Mouse (Mus musculus): Measurements from ENCODE around the gene Nlgn1. TPM values are rescaled to one million over a fixed set of nuclear protein-coding genes. Genes with fewer than 3 reads are reported as not detected.
"Not testable (repeated sequence)": the region's sequence is repeated elsewhere in the genome, so short reads cannot be mapped to it uniquely, and the experiment has no call there.

Nlgn1 gene
- total RNA-seq, 2 experiments from 2014 or later, result 0.69 to 0.72 TPM

- intact Hi-C loops (cut with DNase I; ENCODE audit: low total_unique reads), result no loop called here
- DNase-seq, result no peak
Measured at GRCm38 (mm10) chr3:25675888-25676287, 656.4 kb downstream of the Nlgn1 start.

- intact Hi-C loops (cut with DNase I; ENCODE audit: low total_unique reads), result no loop called here
- DNase-seq, result no peak
Measured at GRCm38 (mm10) chr3:25675069-25675468, 657.2 kb downstream of the Nlgn1 start.

DNA sequence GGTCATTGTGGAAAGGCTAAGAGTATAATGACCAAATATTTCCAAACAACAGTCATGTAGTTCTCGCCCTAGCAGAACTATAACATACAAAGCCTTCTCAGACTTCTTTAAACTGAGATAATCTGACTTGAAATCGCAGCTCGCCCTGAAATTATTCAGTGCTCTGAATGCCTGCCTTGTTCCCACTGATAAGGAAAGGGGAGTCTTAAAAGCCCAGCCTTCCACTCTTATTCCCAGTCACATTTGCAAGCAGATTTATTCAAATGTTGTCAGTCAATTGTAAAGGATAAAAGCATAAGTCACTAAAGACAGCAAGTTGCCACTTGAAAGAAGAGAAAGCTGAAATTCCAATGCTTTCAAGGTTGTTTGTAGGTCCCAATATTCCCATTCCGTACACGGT is 658.9 kb downstream of the Nlgn1 start:
- intact Hi-C loops (cut with DNase I; ENCODE audit: low total_unique reads), result no loop called here
- no peak for DNase-seq

DNA sequence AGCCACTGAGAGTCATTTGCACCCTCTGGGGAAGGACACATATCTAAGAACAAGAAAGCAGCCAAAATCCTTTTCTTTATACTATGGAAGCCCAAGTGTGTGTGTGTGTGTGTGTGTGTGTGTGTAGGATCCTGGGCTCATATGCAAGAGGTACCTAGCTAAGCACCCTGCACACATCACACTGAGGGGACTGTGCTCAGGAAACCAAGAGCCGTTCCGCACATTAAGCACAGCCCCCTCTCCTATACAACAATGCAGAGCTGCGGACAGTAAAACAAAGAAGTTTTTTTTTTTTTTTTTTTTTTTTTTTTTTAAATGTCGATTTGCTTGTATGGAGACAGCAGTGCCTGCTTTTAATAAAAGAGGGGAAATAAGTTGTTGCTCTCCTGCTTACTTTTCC is 659.5 kb downstream of the Nlgn1 start:
- no peak for DNase-seq
- intact Hi-C loops (cut with DNase I; ENCODE audit: low total_unique reads), result no loop called here

DNA sequence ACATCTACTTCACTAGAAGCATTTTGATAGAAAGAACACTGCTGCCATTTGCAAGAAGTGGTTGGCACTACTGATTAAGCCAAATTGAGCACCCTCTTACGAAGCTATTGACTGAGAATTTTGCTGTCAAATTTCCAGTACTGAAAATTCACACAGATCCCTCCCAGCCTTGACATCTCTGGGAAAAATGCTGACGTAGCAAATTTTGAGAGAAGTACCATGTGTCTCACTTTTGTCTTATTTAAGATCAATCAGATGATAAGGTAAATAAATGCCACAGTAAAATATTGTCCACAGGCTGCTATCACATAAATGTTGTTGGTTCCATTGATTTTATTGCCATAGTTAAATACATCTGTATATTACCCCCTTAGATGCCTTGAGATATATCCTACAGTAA is 668.8 kb downstream of the Nlgn1 start:
- intact Hi-C loops (cut with DNase I; ENCODE audit: low total_unique reads), result no loop called here
- DNase-seq, result no peak

GRCm38 (mm10) chr3:25660285-25660684 is 672.0 kb downstream of the Nlgn1 start:
- DNase-seq, result no peak
- intact Hi-C loops (cut with DNase I; ENCODE audit: low total_unique reads), result no loop called here

GRCm38 (mm10) chr3:25658006-25658405 is 674.3 kb downstream of the Nlgn1 start:
- intact Hi-C loops (cut with DNase I; ENCODE audit: low total_unique reads), result no loop called here

DNA sequence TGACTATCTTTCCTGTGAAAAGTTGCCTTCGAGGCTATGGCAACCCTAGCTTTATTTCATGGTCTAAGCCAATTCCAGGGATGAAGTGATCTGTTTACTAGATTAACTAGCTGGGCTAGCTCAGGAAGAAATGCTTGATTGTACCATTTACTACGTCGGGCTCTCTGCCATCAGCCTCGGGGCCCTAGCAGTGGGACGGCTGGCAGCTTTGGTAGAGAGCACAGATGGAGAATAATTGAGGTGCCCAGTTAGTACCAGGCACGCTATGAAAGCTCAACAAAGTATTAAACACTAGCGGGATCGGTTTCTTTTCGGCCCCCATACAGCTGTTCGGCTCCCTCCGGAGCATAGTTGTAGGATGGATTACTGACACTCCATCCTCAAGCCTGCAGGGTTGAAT is 675.2 kb downstream of the Nlgn1 start:
- intact Hi-C loops (cut with DNase I; ENCODE audit: low total_unique reads), result no loop called here
- no peak for DNase-seq

More at GRCm38 (mm10) chr3:25658006-25658405, 674.3 kb downstream of the Nlgn1 start:
- no peak for DNase-seq

DNA sequence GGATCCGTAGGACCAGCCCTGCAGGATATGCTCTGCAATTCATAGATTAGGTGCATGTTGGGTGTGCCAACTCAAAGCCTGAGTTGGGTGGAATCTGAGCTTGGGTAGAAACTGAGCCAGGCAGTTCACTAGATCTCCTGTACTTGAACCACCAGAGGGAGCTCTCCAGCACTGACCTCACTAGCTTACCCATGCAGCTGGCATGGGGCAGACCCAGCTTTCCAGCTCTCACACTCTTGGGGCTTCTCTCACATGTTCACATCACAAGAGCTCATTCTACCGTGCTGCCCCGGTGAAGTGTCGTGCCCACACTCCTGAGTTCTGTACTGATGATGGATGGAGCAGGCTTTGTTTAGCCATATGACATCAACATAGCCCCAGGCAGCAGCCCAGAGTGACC is 679.2 kb downstream of the Nlgn1 start:
- DNase-seq, result no peak
- intact Hi-C loops (cut with DNase I; ENCODE audit: low total_unique reads), result no loop called here

DNA sequence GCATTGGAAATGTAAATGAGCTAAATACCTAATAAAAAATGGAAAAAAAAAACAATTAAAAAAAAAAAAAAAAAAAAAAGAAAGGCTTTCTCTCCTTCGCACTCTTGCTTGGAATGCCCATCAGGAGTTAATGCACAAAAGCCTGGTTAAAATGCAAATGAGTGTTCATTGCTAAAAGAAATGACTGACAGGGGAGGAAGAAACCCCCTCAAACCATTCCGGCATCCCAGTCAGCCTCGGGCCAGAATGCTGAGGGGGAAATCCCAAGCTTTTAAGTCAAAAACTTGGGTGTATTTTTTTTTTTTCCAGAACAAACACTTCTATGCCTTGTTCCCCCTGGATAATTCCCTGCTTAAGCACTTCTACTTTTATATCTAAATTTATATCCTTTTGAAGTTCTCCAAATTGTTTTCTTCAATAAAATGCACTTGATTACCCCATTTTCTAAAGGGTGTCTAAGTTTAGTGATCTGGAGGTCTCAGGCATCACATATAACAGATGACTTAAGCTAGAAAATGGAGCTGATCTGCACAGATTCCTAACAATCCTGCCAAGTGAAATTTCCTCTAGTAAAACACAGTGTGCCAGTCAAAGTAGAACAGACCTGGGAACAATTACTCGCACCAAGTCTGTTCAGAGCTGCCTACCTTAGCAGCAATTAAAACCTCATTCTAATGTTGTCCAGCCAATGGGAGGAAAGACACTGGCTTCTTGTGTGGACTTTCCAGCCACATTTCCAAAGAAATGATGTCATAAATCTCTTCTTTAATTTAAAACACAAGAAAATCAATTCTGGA is 686.2 kb downstream of the Nlgn1 start:
- intact Hi-C loops (cut with DNase I; ENCODE audit: low total_unique reads), result no loop called here

DNA sequence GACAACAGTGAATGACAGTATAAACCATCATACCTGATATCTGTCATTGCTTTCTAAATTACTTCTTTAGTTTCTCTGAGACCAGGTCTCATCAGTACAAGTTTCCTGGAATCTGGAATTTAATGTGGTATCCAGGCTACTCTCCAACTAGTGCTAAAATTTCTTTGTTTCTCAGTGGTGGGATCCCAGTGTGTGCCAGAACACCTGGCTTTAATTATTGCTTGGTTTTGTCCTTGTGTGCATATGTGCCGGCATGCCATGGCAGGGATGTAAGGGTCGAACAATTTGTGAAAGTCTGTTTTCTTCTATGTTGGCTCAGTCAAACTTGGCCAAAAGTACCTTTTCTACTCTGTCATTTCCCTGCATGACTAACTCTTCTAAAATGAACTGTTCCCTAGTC is 703.1 kb downstream of the Nlgn1 start:
- intact Hi-C loops (cut with DNase I; ENCODE audit: low total_unique reads), result no loop called here
- DNase-seq, result no peak

More for the DNA sequence above, 686.2 kb downstream of the Nlgn1 start:
- no peak for DNase-seq

DNA sequence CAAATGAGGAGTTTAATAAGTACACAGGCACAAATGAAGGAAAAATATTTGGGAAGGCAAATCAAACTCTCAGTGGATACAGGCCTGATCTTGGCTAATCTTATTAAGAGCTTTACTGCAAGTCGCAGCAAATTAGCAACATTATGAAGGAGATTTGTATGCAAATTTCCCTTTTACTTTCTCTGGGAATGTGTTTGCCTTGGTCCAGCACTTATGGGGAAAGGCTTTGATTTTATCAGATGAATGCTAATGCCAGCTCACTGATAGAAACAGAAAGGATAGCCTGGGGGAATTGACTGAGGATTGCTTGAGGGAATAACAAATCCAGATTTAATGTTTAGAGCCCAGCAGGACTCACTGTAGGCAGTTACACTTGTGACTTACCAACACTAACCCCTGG is 725.7 kb downstream of the Nlgn1 start:
- intact Hi-C loops (cut with DNase I; ENCODE audit: low total_unique reads), result no loop called here
- no peak for DNase-seq

- DNase-seq, result no peak
- intact Hi-C loops (cut with DNase I; ENCODE audit: low total_unique reads), result no loop called here
Measured at GRCm38 (mm10) chr3:25597513-25597912, 734.7 kb downstream of the Nlgn1 start.

DNA sequence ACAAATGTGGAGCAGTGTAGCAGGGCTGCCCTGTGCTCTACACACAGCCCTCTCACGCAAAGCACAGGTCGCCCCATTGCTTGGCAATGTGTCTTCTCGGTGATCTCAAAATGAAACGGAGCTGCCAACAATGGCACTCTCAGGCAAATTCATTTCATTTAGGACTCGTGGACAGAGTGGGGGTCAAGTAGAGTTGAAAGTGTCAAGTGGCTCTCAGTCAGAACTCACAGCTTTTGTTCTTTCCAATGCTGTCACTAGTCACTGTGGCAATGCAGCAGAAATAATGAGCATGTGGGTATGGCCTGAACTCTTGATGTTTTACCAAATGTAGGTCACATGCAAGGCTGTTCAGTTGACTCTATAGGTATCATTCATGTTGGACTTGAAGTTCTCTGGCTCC is 756.7 kb downstream of the Nlgn1 start:
- intact Hi-C loops (cut with DNase I; ENCODE audit: low total_unique reads), result no loop called here
- no peak for DNase-seq

GRCm38 (mm10) chr3:25574840-25575239 is 757.4 kb downstream of the Nlgn1 start:
- DNase-seq, result no peak
- intact Hi-C loops (cut with DNase I; ENCODE audit: low total_unique reads), result no loop called here

DNA sequence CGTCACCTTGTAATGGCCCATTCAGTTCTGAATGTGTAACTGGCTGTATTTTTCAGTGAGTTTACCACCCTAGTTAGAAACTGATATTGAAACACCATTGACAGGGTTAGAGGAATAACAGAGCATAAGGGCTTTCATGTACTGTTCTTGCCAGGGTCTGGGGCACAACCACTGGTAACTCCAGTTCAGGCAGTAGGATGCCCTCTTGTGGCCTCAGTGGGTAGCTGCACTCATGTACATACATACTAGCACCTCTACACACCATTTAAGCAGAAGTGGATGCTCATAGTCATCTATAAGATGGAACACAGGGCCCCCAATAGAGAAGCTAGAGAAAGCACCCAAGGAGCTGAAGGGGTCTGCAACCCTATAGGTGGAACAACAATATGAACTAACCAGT is 773.7 kb downstream of the Nlgn1 start:
- intact Hi-C loops (cut with DNase I; ENCODE audit: low total_unique reads); DNase-seq: not testable (repeated sequence)

- intact Hi-C loops (cut with DNase I; ENCODE audit: low total_unique reads), result not testable (repeated sequence)
Measured at GRCm38 (mm10) chr3:25549097-25549496, 783.2 kb downstream of the Nlgn1 start.

GRCm38 (mm10) chr3:25524236-25524635 is 808.0 kb downstream of the Nlgn1 start:
- DNase-seq; intact Hi-C loops (cut with DNase I; ENCODE audit: low total_unique reads): not testable (repeated sequence)

More at GRCm38 (mm10) chr3:25549097-25549496, 783.2 kb downstream of the Nlgn1 start:
- not testable (repeated sequence) for DNase-seq

- intact Hi-C loops (cut with DNase I; ENCODE audit: low total_unique reads), result no loop called here
- no peak for DNase-seq
Measured at GRCm38 (mm10) chr3:25463051-25463450, 869.2 kb downstream of the Nlgn1 start.

DNA sequence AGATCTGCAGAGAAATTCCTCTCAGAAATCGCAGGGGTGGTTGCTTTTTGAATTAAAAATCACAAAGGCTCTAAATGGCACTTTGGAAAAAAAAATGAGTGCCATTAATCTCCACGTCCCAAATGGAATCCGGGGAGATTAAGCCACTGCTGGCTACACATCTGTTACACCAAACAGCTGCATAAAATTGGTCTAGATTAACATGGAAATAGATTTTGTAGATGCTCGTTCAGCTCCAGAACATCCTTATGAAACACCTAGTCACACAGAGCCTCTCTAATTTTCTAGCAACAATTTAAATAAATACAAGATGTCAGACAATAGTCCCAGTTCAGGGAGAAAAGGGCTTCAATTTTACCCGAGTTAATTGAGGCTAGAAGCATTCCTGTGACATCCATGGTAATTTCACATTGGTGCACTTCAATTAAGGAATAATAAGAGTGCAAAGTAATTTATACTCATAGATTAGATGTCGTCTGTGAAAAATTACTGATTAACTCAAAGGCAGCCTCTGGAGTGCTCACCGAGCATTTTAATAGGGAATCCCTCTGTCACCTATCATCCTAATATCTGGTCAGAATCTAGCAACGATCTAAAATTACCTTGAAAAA is 875.9 kb downstream of the Nlgn1 start:
- DNase-seq, result no peak

GRCm38 (mm10) chr3:25452314-25452713 is 879.9 kb downstream of the Nlgn1 start:
- DNase-seq, result no peak
- intact Hi-C loops (cut with DNase I; ENCODE audit: low total_unique reads), result no loop called here

More for the DNA sequence above, 875.9 kb downstream of the Nlgn1 start:
- intact Hi-C loops (cut with DNase I; ENCODE audit: low total_unique reads), result no loop called here

Data from gastrocnemius, postnatal 14 days (tissue).